Mouse (Mus musculus): ENCODE data around the gene Tcte2. TPM values are rescaled to one million over a fixed set of nuclear protein-coding genes. Genes with fewer than 3 reads are reported as not detected.

Gene Tcte2
- total and polyA plus RNA-seq, 3 experiments, result 0.16 TPM; not detected in 2

- TF ChIP-seq GATA1 (IDR thresholded peaks at IDR 0.05; ENCODE audit: borderline replicate concordance, low read length), result no peak
- no peak for TF ChIP-seq TAL1 (conservative IDR thresholded peaks at IDR 0.05; ENCODE audit: low read depth, low read length)
- TF ChIP-seq POLR2AphosphoS5 (IDR thresholded peaks at IDR 0.05; ENCODE audit: insufficient replicate concordance, low read depth, low read length), result no peak
- TF ChIP-seq CTCF (IDR thresholded peaks at IDR 0.05; ENCODE audit: low read depth, low read length), result no peak
- no peak for TF ChIP-seq GATA2 (IDR thresholded peaks at IDR 0.05; ENCODE audit: borderline replicate concordance, low read depth, low read length)
- DNase-seq (ENCODE audit: low spot score) (no peak), ATAC-seq (ENCODE audit: extremely low read depth, insufficient number of reproducible peaks, low FRiP score, poor library complexity, severe bottlenecking) (no peak)
- Histone ChIP-seq H3K9me3 (replicated peaks) (peaks cover 48% of the 10 kb centered on the region), H3K4me1 (ENCODE audit: insufficient read depth, low read depth, low read length) (no peaks in the 10 kb centered on the region), H3K4me3 (ENCODE audit: low read depth, low read length) (no peak overlapping the region), H3K27me3 (ENCODE audit: insufficient read depth, low read length) (no peaks in the 10 kb centered on the region), H3K36me3 (replicated peaks) (no peaks in the 10 kb centered on the region)
Observed at GRCm38 (mm10) chr17:13699716-13700115, 61.9 kb downstream of the Tcte2 start.

- H3K4me1 ChIP-seq (ENCODE audit: insufficient read depth, low read depth, low read length), result no peaks in the 10 kb centered on the region
- no peaks in the 10 kb centered on the region for H3K27me3 ChIP-seq (ENCODE audit: insufficient read depth, low read length)
- H3K4me3 ChIP-seq (ENCODE audit: low read depth, low read length), result no peak overlapping the region
- DNase-seq (ENCODE audit: low spot score) (no peak), ATAC-seq (ENCODE audit: extremely low read depth, insufficient number of reproducible peaks, low FRiP score, poor library complexity, severe bottlenecking) (no peak)
- TF ChIP-seq TAL1 (conservative IDR thresholded peaks at IDR 0.05; ENCODE audit: low read depth, low read length) (no peak), POLR2AphosphoS5 (IDR thresholded peaks at IDR 0.05; ENCODE audit: insufficient replicate concordance, low read depth, low read length) (no peak), GATA2 (IDR thresholded peaks at IDR 0.05; ENCODE audit: borderline replicate concordance, low read depth, low read length) (no peak), CTCF (IDR thresholded peaks at IDR 0.05; ENCODE audit: low read depth, low read length) (no peak), GATA1 (IDR thresholded peaks at IDR 0.05; ENCODE audit: borderline replicate concordance, low read length) (no peak)
- peaks cover 49% of the 10 kb centered on the region for H3K9me3 ChIP-seq (replicated peaks)
- no peaks in the 10 kb centered on the region for H3K36me3 ChIP-seq (replicated peaks)
Observed at GRCm38 (mm10) chr17:13698194-13698593, 63.4 kb downstream of the Tcte2 start.

- Histone ChIP-seq H3K9me3 (replicated peaks) (peaks cover 48% of the 10 kb centered on the region), H3K36me3 (replicated peaks) (no peaks in the 10 kb centered on the region), H3K4me1 (ENCODE audit: insufficient read depth, low read depth, low read length) (no peaks in the 10 kb centered on the region), H3K27me3 (ENCODE audit: insufficient read depth, low read length) (no peaks in the 10 kb centered on the region), H3K4me3 (ENCODE audit: low read depth, low read length) (no peak overlapping the region)
- TF ChIP-seq CTCF (IDR thresholded peaks at IDR 0.05; ENCODE audit: low read depth, low read length), result no peak
- no peak for TF ChIP-seq GATA2 (IDR thresholded peaks at IDR 0.05; ENCODE audit: borderline replicate concordance, low read depth, low read length)
- no peak for TF ChIP-seq TAL1 (conservative IDR thresholded peaks at IDR 0.05; ENCODE audit: low read depth, low read length)
- TF ChIP-seq GATA1 (IDR thresholded peaks at IDR 0.05; ENCODE audit: borderline replicate concordance, low read length), result no peak
- no peak for TF ChIP-seq POLR2AphosphoS5 (IDR thresholded peaks at IDR 0.05; ENCODE audit: insufficient replicate concordance, low read depth, low read length)
- DNase-seq (ENCODE audit: low spot score) (no peak), ATAC-seq (ENCODE audit: extremely low read depth, insufficient number of reproducible peaks, low FRiP score, poor library complexity, severe bottlenecking) (no peak)
Observed at GRCm38 (mm10) chr17:13697646-13698045, 64.0 kb downstream of the Tcte2 start.

GRCm38 (mm10) chr17:13695881-13696280 lies 65.7 kb downstream of the Tcte2 start:
- ATAC-seq (ENCODE audit: extremely low read depth, insufficient number of reproducible peaks, low FRiP score, poor library complexity, severe bottlenecking) (no peak), DNase-seq (ENCODE audit: low spot score) (no peak)
- Histone ChIP-seq H3K4me3 (ENCODE audit: low read depth, low read length) (no peak overlapping the region), H3K27me3 (ENCODE audit: insufficient read depth, low read length) (no peaks in the 10 kb centered on the region), H3K9me3 (replicated peaks) (peaks cover 48% of the 10 kb centered on the region), H3K4me1 (ENCODE audit: insufficient read depth, low read depth, low read length) (no peaks in the 10 kb centered on the region), H3K36me3 (replicated peaks) (no peaks in the 10 kb centered on the region)
- TF ChIP-seq POLR2AphosphoS5 (IDR thresholded peaks at IDR 0.05; ENCODE audit: insufficient replicate concordance, low read depth, low read length) (no peak), GATA1 (IDR thresholded peaks at IDR 0.05; ENCODE audit: borderline replicate concordance, low read length) (no peak), TAL1 (conservative IDR thresholded peaks at IDR 0.05; ENCODE audit: low read depth, low read length) (no peak), GATA2 (IDR thresholded peaks at IDR 0.05; ENCODE audit: borderline replicate concordance, low read depth, low read length) (no peak), CTCF (IDR thresholded peaks at IDR 0.05; ENCODE audit: low read depth, low read length) (no peak)

- H3K36me3 ChIP-seq (replicated peaks), result no peaks in the 10 kb centered on the region
- ATAC-seq (ENCODE audit: extremely low read depth, insufficient number of reproducible peaks, low FRiP score, poor library complexity, severe bottlenecking), result no peak
- no peak overlapping the region for H3K4me3 ChIP-seq (ENCODE audit: low read depth, low read length)
- H3K4me1 ChIP-seq (ENCODE audit: insufficient read depth, low read depth, low read length), result no peaks in the 10 kb centered on the region
- TF ChIP-seq GATA1 (IDR thresholded peaks at IDR 0.05; ENCODE audit: borderline replicate concordance, low read length), result no peak
- no peak for TF ChIP-seq GATA2 (IDR thresholded peaks at IDR 0.05; ENCODE audit: borderline replicate concordance, low read depth, low read length)
- no peak for TF ChIP-seq TAL1 (conservative IDR thresholded peaks at IDR 0.05; ENCODE audit: low read depth, low read length)
- no peak for TF ChIP-seq POLR2AphosphoS5 (IDR thresholded peaks at IDR 0.05; ENCODE audit: insufficient replicate concordance, low read depth, low read length)
- TF ChIP-seq CTCF (IDR thresholded peaks at IDR 0.05; ENCODE audit: low read depth, low read length), result no peak
- peaks cover 48% of the 10 kb centered on the region for H3K9me3 ChIP-seq (replicated peaks)
- DNase-seq (ENCODE audit: low spot score), result no peak
- no peaks in the 10 kb centered on the region for H3K27me3 ChIP-seq (ENCODE audit: insufficient read depth, low read length)
Observed at GRCm38 (mm10) chr17:13695211-13695610, 66.4 kb downstream of the Tcte2 start.

GRCm38 (mm10) chr17:13694181-13694580 lies 67.4 kb downstream of the Tcte2 start:
- ATAC-seq (ENCODE audit: extremely low read depth, insufficient number of reproducible peaks, low FRiP score, poor library complexity, severe bottlenecking) (no peak), DNase-seq (ENCODE audit: low spot score) (no peak)
- no peaks in the 10 kb centered on the region for H3K4me1 ChIP-seq (ENCODE audit: insufficient read depth, low read depth, low read length)
- peaks cover 40% of the 10 kb centered on the region for H3K9me3 ChIP-seq (replicated peaks)
- H3K27me3 ChIP-seq (ENCODE audit: insufficient read depth, low read length), result no peaks in the 10 kb centered on the region
- H3K36me3 ChIP-seq (replicated peaks), result no peaks in the 10 kb centered on the region
- no peak overlapping the region for H3K4me3 ChIP-seq (ENCODE audit: low read depth, low read length)
- no peak for TF ChIP-seq GATA2 (IDR thresholded peaks at IDR 0.05; ENCODE audit: borderline replicate concordance, low read depth, low read length)
- TF ChIP-seq TAL1 (conservative IDR thresholded peaks at IDR 0.05; ENCODE audit: low read depth, low read length), result no peak
- TF ChIP-seq POLR2AphosphoS5 (IDR thresholded peaks at IDR 0.05; ENCODE audit: insufficient replicate concordance, low read depth, low read length), result no peak
- TF ChIP-seq GATA1 (IDR thresholded peaks at IDR 0.05; ENCODE audit: borderline replicate concordance, low read length), result no peak
- no peak for TF ChIP-seq CTCF (IDR thresholded peaks at IDR 0.05; ENCODE audit: low read depth, low read length)

Data from G1E (cell line).